Mouse (Mus musculus): Measurements from ENCODE around the gene Dgcr2. TPM values are rescaled to one million over a fixed set of nuclear protein-coding genes. Genes with fewer than 3 reads are reported as not detected.
A peak's percentile ranks its signal among the peaks of the same experiment; 100 is the strongest.

The Dgcr2 gene
- total RNA-seq, 2 experiments from 2014 or later = 105 to 111 TPM

GRCm38 (mm10) chr16:17914307-17915249, 16.2 kb upstream of the Dgcr2 start, which contains the start of gene Gsc2:
Gsc2 (minus strand) TSS chr16:17915059.
- no peak for DNase-seq (ENCODE audit: low spot score in 2 of 2)

DNA sequence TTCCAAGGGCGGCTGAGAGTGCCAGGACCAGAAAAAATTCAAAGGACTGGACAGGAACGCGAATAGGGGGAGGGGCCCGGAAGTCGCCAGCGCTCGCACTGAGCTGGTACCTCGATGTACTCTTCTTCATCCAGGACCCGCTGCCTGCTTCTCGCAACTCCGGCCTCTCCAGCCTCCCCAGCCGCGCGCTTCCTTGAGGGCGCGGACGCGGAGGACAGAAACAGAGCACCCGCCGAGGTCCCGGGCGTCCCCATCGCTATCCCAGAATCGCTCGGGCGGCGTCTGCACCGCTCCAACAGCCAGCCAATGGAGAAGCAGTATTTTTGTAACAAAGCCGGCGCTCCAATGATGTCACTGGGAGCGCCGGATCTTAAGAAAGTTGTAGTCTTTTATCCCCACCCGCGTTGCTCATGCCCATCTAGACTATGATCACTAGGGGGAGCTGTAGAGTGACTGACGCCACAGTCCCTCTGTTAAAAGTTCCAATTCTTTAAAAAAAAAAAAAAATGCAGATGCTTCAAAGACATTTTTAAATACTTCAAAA, 12.8 kb upstream of the Dgcr2 start, which contains the start of gene Ess2:
Gene Ess2, minus strand, starts transcription at position 297 of the 544 bp plus-strand sequence.
- peak; percentile 89 to 96 for DNase-seq (ENCODE audit: low spot score in 2 of 2)

DNA sequence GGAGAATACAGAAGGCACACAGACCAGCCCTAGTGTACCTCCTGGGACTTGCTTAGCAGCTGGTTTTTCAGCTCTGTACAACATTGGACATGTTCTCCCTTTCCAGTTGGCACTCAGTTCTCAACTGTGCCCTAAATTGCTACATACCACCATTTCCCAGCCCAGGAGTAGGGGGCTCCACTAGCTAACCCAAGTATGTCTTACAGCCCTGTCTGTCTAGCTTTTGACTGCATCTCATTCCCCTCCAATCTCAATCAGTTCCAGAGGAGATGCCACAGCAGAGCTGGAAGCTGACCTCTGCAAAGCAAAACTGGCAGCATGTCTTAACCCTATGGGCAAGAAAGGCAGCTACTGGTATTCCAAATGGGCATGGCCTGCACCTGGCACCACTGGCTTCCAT, 2.3 kb downstream of the Dgcr2 start:
- DNase-seq (ENCODE audit: low spot score in 2 of 2) = no peak

GRCm38 (mm10) chr16:17893923-17894322, 4.4 kb downstream of the Dgcr2 start, which contains the start of gene Tssk1:
Tssk1 (plus strand) TSS chr16:17894223.
- no peak for DNase-seq (ENCODE audit: low spot score in 2 of 2)

GRCm38 (mm10) chr16:17892606-17893005, 5.8 kb downstream of the Dgcr2 start:
- no peak for DNase-seq (ENCODE audit: low spot score in 2 of 2)

DNA sequence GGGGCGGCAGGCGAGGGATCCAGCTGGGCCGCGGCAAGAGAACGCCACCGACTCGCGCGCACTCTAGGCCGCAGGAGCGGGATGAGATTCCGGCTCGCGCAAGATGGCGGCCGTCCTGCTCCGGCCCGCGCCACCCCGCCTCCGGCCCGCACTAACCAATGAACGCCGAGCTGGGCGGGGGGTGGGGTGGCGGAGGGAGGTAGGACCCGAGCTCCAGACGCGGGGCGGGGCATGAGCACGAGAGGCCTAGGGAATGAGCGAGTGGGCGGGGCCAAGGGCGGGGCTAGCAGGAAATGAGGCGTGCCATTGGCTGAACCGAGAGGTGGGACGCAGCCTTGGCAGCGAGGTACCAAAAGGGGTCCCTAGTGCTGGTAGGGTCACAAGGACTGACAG, 6.8 kb downstream of the Dgcr2 start, which contains the start of gene Gm20518:
Gene Gm20518, minus strand, starts transcription at position 105 of the 393 bp plus-strand sequence.
- peak; percentile 98 to 99 for DNase-seq (ENCODE audit: low spot score in 2 of 2)

DNA sequence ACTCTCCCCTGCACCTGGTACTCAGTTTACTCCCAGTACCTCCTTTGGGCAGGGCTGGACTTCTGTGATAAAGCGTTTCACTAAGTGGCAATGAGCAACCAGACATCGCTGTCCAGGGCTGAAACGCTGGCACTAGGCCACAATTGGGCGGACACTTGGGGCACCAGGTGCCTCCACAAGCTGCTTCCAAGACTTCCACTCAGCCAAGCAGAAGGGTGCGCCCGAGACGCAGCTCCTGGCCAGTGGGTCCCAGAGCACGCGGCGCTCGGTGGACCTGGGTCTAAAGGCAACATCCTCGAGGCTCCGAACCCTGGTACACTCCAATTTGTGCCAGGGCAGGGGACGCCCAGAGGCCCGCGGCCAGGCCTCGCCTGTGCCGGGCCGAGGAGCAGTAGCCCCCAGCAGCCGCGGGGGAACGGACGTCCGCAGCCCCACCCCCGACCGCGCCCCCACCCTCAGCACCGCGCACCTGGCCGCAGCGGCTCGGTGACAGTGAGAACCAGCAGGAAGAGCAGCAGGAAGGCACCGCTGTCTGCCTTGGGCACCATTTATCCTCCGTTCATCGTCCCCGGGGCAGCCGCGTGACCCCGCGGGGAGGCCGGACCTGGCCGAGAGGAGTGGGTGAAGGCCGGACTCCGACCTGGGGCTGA, 7.3 kb downstream of the Dgcr2 start:
- peak; percentile 55 to 60 for DNase-seq (ENCODE audit: low spot score in 2 of 2)

DNA sequence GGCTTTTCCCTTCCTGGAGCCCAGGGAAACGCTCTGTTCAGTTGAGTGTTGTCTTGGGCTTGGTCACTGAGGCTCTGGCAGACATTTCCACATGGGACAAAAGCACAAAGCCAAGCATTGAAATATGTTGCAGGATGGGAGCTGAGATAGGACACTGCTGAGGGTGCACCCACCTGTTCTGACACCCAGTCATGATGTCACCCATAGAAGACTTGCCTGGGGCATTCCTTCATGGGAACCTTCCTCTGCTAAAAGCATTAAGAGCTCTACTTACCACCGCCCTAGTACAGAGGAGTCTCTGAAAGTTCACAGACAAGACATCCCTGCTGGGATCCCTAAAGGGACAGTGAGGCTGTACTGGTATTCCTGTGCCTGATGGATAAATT, 8.0 kb downstream of the Dgcr2 start:
- DNase-seq (ENCODE audit: low spot score in 2 of 2) = no peak

DNA sequence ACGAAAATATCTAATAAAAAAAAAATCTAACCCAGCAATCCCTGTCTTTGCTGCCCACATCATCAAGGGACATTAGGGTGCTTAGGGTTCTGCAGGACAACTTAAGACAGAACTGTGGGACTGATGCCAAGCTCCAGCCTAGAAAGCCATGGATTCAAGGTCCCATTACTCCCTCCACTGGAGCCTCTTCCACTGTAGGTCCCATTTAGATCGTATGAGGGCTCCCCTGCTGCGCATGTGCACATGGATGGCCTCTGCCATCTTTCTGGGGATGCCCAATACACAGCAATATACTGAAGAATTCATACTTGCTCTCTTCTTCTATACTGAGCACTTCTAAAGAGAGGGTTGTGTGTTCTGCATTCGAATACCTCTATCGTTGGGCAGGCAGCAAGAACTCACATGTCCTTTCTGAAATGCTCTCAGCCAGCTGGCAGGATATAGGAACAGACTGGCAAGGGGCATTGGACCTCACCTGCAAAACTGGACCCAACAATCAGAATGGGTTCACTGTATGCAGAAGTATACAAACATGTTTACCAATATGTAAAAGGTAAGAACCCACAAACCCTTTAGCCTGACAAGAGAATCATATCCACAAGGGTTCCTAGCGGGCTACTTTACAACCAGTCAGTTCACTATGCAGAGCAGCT, 8.5 kb downstream of the Dgcr2 start:
- DNase-seq (ENCODE audit: low spot score in 2 of 2) = no peak

- no peak for DNase-seq (ENCODE audit: low spot score in 2 of 2)
These were observed 14.2 kb downstream of the Dgcr2 start for GRCm38 (mm10) chr16:17884116-17884515.

GRCm38 (mm10) chr16:17882196-17882595, 16.2 kb downstream of the Dgcr2 start:
- no peak for DNase-seq (ENCODE audit: low spot score in 2 of 2)

GRCm38 (mm10) chr16:17879571-17879970, 18.8 kb downstream of the Dgcr2 start:
- no peak for DNase-seq (ENCODE audit: low spot score in 2 of 2)

DNA sequence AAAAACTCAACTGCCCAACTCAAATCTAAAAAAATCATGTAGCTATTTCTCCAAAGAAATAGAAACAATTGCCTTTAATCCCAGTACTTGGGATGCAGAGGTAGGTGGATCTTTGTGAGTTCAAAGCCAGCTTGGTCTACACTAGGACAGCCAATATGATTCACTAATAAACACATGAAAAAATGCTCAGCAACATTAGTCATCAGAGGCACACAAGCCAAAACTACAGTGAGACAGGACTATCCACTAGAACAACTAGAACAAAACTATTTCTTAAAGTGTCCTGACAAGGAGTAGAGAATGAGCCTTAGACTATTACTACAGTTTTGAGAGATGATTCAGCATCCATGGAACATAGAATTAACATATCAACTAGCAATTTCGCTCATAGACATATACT, 22.3 kb downstream of the Dgcr2 start:
- no peak for DNase-seq (ENCODE audit: low spot score in 2 of 2)

DNA sequence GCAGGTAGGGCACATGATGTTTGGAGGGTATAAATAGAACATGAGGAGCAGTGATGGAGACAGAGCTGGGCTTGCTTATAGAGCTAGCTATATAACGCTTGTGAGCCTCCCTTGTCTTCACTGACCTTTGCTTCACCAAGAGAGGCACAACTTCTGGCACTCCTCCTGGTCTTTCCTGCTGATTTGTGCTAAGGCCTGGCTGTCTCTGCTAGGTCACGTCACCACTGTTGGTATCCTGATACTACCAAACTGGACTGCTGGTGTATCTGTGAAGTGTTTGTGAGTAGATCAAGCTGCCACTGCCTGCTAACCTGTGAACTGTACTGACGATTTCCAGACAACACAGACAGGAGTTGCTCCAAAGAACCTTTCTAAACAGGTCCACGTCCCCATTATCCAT, 23.2 kb downstream of the Dgcr2 start:
- DNase-seq (ENCODE audit: low spot score in 2 of 2) = no peak

- DNase-seq (ENCODE audit: low spot score in 2 of 2) = no peak
These were observed 25.4 kb downstream of the Dgcr2 start for GRCm38 (mm10) chr16:17872995-17873394.

DNA sequence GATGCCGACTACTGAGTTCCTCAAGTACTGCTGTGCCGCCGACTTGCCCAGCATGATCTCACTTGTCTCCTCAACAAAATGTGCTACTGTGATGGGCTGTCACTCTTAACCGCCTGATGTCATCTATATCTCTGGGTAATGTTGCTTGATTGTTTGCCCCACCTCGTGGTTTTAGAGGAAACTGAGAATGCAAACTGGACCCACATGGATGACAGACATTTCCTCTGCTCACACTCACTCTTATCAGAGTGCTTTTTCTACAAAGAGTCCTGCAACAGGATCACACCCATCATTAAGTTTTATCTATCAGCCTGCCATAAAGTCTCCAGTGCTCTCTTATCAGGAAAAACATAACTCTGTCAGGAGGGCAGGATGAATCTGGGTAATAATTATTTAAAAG, 27.1 kb downstream of the Dgcr2 start:
- no peak for DNase-seq (ENCODE audit: low spot score in 2 of 2)

- no peak for DNase-seq (ENCODE audit: low spot score in 2 of 2)
These were observed 32.6 kb downstream of the Dgcr2 start for GRCm38 (mm10) chr16:17865770-17866169.

- no peak for DNase-seq (ENCODE audit: low spot score in 2 of 2)
These were observed 33.1 kb downstream of the Dgcr2 start for GRCm38 (mm10) chr16:17865293-17865692.

DNA sequence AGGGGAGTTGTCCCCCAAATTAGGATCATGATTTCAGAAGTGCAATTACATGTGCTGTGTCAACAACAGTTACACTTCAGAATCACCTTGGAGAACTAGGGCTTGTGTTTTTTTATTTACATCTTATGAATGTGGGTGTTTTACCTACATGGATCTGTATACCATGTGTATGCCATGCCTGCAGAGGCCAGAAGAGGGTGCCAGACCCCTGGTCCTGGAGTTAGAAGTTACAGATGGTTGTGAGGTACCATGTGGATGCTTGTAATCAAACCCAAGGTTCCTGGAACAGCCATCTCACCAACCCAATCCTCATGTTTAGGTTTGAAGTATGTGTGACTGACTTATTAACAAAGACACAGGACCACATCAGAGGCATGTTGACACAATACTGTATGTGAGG, 39.8 kb downstream of the Dgcr2 start:
- DNase-seq (ENCODE audit: low spot score in 2 of 2) = no peak

DNA sequence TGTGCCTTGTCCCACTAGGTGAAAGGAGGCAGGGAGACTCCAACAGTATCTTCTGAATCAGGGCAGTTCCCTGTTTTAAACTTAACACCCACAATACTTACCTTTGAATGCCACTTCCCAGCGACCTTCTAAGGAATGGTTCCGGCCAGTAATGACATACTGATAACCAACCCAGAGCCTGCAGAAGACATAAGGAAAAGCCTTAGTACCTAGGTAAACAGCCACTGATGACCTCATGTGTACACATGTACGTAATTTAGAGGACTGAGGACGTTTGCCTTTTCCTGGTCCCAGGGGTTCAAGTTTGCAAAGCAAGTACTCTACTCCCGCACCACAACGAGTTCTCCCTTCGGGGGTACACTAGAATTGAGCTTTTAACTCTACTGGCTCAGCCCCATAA, 41.2 kb downstream of the Dgcr2 start:
- no peak for DNase-seq (ENCODE audit: low spot score in 2 of 2)

DNA sequence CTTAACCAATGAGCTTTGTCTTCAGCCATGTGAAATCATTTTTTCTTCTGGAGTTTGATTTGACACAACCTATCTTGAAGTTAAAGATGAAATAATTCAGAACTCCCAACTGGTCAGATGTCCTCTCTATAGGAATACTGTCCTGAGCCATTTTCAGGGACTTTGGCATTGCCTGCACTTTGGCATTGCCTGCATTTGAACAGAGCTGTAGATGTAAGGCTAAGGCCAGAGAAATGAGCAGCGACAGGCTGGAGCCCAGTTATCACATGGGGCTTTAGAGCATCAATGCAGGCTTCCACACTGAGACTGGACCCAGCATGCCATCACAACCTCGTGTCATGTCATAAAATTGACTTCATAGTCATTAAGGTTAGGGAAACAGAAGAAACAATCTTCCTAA, 45.1 kb downstream of the Dgcr2 start:
- no peak for DNase-seq (ENCODE audit: low spot score in 2 of 2)
